Mouse (Mus musculus) stomach, postnatal 0 days (tissue): ENCODE results near the gene Hpse2.

Experiments used
- CTCF ChIP-seq: IDR thresholded peaks from 2 replicates; pipeline ENCODE4 v1.5.1; 2016; ENCODE audit warnings: antibody characterized with exemption, low read depth, mild to moderate bottlenecking, moderate library complexity
- EP300 ChIP-seq: optimal IDR thresholded peaks from 2 replicates; pipeline ENCODE3; 2016; ENCODE audit warnings: antibody characterized with exemption

DNA sequence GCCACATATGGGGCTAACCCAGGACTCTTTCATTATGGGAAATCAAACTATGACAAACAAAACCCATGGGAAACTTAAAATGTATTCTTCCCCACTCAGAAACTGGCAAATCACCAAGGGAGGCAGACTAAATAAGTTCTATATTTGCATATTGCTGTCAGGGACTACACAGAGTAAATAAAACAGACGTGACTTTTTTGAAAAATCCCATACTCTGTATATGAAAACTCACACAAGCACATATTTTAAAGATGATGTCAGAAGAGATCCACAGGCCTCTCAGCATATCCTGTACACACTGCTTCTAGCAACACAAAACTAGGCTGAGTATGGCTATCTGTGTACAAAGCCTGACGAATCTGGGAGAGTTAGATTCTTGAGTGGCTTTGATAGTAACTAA, 27.4 kb upstream of the Hpse2 start:
- TF ChIP-seq EP300 (no peak), CTCF (no peak)
